Mouse (Mus musculus) intestine, postnatal 0 days (tissue): ENCODE data around the gene Tmx1. TPM values are rescaled to one million over a fixed set of nuclear protein-coding genes. Genes with fewer than 3 reads are reported as not detected.

ENCODE experiments used
- ATAC-seq: fragments of 200-750 bp; cut with Nextera tagmentation; 2 replicates; pipeline ENCODE4 v1.8.0; 2017; ENCODE audit warnings: mild to moderate bottlenecking, moderate TSS enrichment, moderate library complexity
- H3K27ac ChIP-seq: fragments of 300-500 bp; sonication (generic); 2 replicates; pipeline ENCODE4 v1.5.1; 2014; ENCODE audit warnings: mild to moderate bottlenecking, low read depth, low read length, moderate library complexity
- H3K27me3 ChIP-seq: fragments of 300-500 bp; sonication (generic); replicated peaks from 2 replicates; pipeline ENCODE4 v1.6.1; 2014; ENCODE audit warnings: low read length, mixed read lengths; ENCODE audit not compliant: control insufficient read depth, insufficient read depth
- H3K36me3 ChIP-seq: fragments of 300-500 bp; sonication (generic); 2 replicates; pipeline ENCODE4 v1.6.1; 2014; ENCODE audit warnings: mild to moderate bottlenecking, moderate library complexity; ENCODE audit not compliant: control insufficient read depth, insufficient read depth
- H3K4me1 ChIP-seq: fragments of 300-500 bp; sonication (generic); replicated peaks from 2 replicates; pipeline ENCODE4 v1.6.1; 2014; ENCODE audit warnings: antibody characterized with exemption, low read length, mixed read lengths; ENCODE audit not compliant: control insufficient read depth, insufficient read depth
- H3K4me2 ChIP-seq: fragments of 300-500 bp; sonication (generic); replicated peaks from 2 replicates; pipeline ENCODE4 v1.6.1; 2014; ENCODE audit warnings: low read depth, mild to moderate bottlenecking, moderate library complexity
- H3K4me3 ChIP-seq: fragments of 300-500 bp; sonication (generic); 2 replicates; pipeline ENCODE4 v1.5.1; 2014; ENCODE audit warnings: low read depth, low read length
- H3K9ac ChIP-seq: fragments of 300-500 bp; sonication (generic); 2 replicates; pipeline ENCODE4 v1.6.1; 2014; ENCODE audit warnings: mild to moderate bottlenecking, low read depth, low read length
- H3K9me3 ChIP-seq: fragments of 300-500 bp; sonication (generic); 2 replicates; pipeline ENCODE4 v1.6.1; 2016; ENCODE audit warnings: mixed run types; ENCODE audit not compliant: control insufficient read depth
- CTCF ChIP-seq: sonication (generic); IDR thresholded peaks from 2 replicates; pipeline ENCODE4 v1.5.1; 2016; ENCODE audit warnings: low read depth, mild to moderate bottlenecking, control low read depth, antibody characterized with exemption, moderate library complexity
- WGBS: fragments of 180-500 bp; shearing (Covaris S2); extraction: QIAGEN DNeasy Blood & Tissue Kit; methylation state at CpG from one replicate; pipeline ENCODE4 v1.1.7; 2014; 5-methylcytosine and 5-hydroxymethylcytosine counted together
- polyA plus RNA-seq: library from polyadenylated mRNA; unstranded; fragments of >200 nt; fragmentation: Nextera tagmentation; extraction: Ambion mirVana; gene quantifications from 2 replicates; pipeline ENCODE4 v1.2.1, GENCODE M21; 2015

Tmx1 gene
- 64.4 and 70.7 TPM in 2 replicates for polyA plus RNA-seq

- no peaks in the 10 kb centered on the region for H3K27me3 ChIP-seq
- peak within 1 kb of the TSS; percentile 50 for H3K27ac ChIP-seq
- peaks cover 10% of the 10 kb centered on the region; the same call in 1 of the 2 replicates for H3K36me3 ChIP-seq
- no peaks in the 10 kb centered on the region for H3K4me1 ChIP-seq
- under 1% methylated on average over 58 of the region's 58 CpGs for WGBS
- 0 out of 2 replicates have a peak, but pooled peaks have one; percentile 5 for TF ChIP-seq CTCF
- H3K9me3 ChIP-seq = no peaks in the 10 kb centered on the region
- peak; percentile 97 for ATAC-seq
- H3K4me3 ChIP-seq = peak within 1 kb of the TSS; percentile 85
- peak within 1 kb of the TSS; percentile 72 for H3K9ac ChIP-seq
- peak within 1 kb of the TSS; percentile 66 for H3K4me2 ChIP-seq
Observed at GRCm38 (mm10) chr12:70452726-70453645, at the start of gene Tmx1. Tmx1 (plus strand) TSS chr12:70453095.

DNA sequence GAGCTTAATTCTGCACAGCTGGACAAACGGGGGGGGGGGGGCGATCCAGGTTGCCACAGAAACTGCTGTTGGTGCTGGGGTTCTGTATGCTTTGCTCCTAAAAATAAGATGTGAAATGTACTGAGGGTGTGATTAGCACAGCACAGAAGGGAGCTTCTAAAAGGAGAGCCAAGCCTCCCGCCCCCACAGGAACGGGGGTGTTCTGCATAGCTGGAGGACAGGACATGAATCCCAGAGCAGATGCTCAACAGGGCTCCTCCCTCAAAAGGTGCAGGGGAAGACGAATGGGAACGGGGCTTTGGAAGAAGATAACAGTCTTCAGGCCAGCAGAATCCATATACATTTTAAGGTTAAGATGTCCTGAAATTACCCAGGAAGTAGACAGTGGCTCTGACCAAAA is 48.6 kb upstream of the Tmx1 start:
- H3K4me3 ChIP-seq = no peak overlapping the region
- TF ChIP-seq CTCF = no peak
- no peaks in the 10 kb centered on the region for H3K36me3 ChIP-seq
- WGBS = 71% methylated on average over 6 of the region's 6 CpGs
- no peak overlapping the region for H3K4me2 ChIP-seq
- no peak for ATAC-seq
- no peak overlapping the region for H3K27ac ChIP-seq
- no peak overlapping the region for H3K9ac ChIP-seq
- no peaks in the 10 kb centered on the region for H3K4me1 ChIP-seq
- H3K9me3 ChIP-seq = no peaks in the 10 kb centered on the region
- no peaks in the 10 kb centered on the region for H3K27me3 ChIP-seq

DNA sequence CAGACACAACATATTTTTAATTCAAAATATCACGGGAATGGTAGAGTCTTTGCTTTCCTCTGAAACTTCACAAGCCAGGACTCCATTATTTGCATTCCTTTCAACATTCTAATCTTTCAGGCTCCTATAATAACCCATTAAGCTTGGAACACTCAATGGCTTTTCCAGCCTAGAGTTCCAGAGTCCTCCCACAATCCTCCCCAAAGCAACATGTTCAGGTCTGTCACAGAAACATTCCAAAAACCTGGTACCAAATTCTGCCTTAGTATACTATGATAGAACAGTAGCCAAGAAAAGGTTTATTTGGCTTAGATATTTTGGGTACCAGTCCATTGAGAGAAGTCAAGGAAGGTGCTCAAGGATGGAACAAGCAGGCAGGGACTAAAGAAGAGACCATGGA is 44.5 kb upstream of the Tmx1 start:
- no peaks in the 10 kb centered on the region for H3K4me1 ChIP-seq
- H3K27me3 ChIP-seq = no peaks in the 10 kb centered on the region
- no peak overlapping the region for H3K9ac ChIP-seq
- TF ChIP-seq CTCF = no peak
- no peak overlapping the region for H3K4me2 ChIP-seq
- H3K36me3 ChIP-seq = no peaks in the 10 kb centered on the region
- H3K27ac ChIP-seq = no peak overlapping the region
- ATAC-seq = no peak
- no peaks in the 10 kb centered on the region for H3K9me3 ChIP-seq
- no peak overlapping the region for H3K4me3 ChIP-seq
- 73% methylated on average over 1 of the region's 1 CpGs for WGBS

DNA sequence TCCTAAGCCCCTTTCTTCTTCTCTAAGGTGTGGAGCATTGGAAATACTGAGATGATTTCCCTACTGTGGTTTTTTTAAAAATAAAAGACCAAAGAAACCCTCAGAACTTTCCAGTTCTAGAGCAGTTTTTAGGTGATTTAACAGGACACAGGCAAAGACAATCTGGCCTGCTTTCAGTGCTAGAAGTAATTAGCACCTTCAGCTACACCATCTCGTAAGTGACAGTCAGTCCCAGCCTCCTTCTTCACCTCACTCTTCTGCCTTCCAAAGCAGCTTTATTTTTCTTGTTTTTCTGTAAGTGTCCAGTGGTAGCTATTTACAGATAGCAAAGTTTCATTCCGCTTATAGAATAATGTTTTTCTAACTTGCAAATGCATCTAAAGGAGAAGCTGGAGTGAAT is 43.3 kb upstream of the Tmx1 start:
- H3K4me2 ChIP-seq = no peak overlapping the region
- H3K4me3 ChIP-seq = no peak overlapping the region
- TF ChIP-seq CTCF = no peak
- no peaks in the 10 kb centered on the region for H3K4me1 ChIP-seq
- no peaks in the 10 kb centered on the region for H3K36me3 ChIP-seq
- H3K9me3 ChIP-seq = no peaks in the 10 kb centered on the region
- 84% methylated on average over 2 of the region's 2 CpGs for WGBS
- no peaks in the 10 kb centered on the region for H3K27me3 ChIP-seq
- no peak overlapping the region for H3K27ac ChIP-seq
- ATAC-seq = no peak
- no peak overlapping the region for H3K9ac ChIP-seq

DNA sequence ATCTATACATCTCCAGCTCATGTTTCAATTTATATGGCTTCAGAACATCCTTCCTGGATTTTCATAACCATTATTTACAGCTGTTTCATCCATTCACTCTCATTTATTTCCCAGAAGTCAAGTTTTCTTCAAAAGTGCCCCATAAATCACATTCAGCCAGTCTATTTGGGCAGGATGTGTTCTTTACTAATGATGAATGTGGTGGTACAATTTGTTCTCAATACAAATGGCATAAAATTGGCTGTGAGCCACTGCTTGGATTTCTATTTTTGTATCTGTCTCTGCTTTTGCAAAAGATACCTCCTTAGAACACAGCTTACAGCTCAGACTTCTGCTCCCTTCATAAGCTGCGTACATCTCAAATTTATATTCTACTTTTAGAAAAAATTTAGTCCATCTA is 32.7 kb upstream of the Tmx1 start:
- no peaks in the 10 kb centered on the region for H3K27me3 ChIP-seq
- no peak for TF ChIP-seq CTCF
- H3K27ac ChIP-seq = no peak overlapping the region
- H3K36me3 ChIP-seq = no peaks in the 10 kb centered on the region
- ATAC-seq = no peak
- no peaks in the 10 kb centered on the region for H3K9me3 ChIP-seq
- no peak overlapping the region for H3K4me2 ChIP-seq
- H3K9ac ChIP-seq = no peak overlapping the region
- 83% methylated on average over 1 of the region's 1 CpGs for WGBS
- H3K4me1 ChIP-seq = no peaks in the 10 kb centered on the region
- no peak overlapping the region for H3K4me3 ChIP-seq

- Histone ChIP-seq H3K36me3 (no peaks in the 10 kb centered on the region), H3K9ac (no peak overlapping the region), H3K4me2 (no peak overlapping the region), H3K27me3 (no peaks in the 10 kb centered on the region), H3K9me3 (no peaks in the 10 kb centered on the region), H3K27ac (no peak overlapping the region), H3K4me1 (no peaks in the 10 kb centered on the region), H3K4me3 (no peak overlapping the region)
- TF ChIP-seq CTCF = no peak
- WGBS = 80% methylated on average over 3 of the region's 3 CpGs
- ATAC-seq = no peak
Observed at GRCm38 (mm10) chr12:70421028-70421427, 31.9 kb upstream of the Tmx1 start.
